Mouse (Mus musculus) spleen, adult 2 months (tissue): ENCODE data around the gene Eras.

Experiments used
- CTCF ChIP-seq: fragments of 200-500 bp; IDR thresholded peaks from 2 replicates; pipeline ENCODE4 v1.5.1; 2011; ENCODE audit warnings: mild to moderate bottlenecking, inconsistent platforms; ENCODE audit not compliant: insufficient read depth, insufficient read length, insufficient replicate concordance; ENCODE audit errors: extremely low read depth
- POLR2A ChIP-seq: fragments of 200-500 bp; IDR thresholded peaks from 2 replicates; pipeline ENCODE4 v1.6.1; 2011; ENCODE audit warnings: low read depth, low read length, inconsistent platforms

GRCm38 (mm10) chrX:7904441-7904840, 24.0 kb downstream of the Eras start:
- TF ChIP-seq CTCF (no peak), POLR2A (no peak)
